Mouse (Mus musculus) embryo, embryonic 10 days (tissue): ENCODE measurements at regions not wholly inside any gene's neighbourhood (a gene's known extent, or its start where the extent isn't known, plus 50 kb on each side); places are given as distances from the start of the nearest gene placed in this dataset.

ENCODE experiments used
- DNase-seq: peaks from one replicate; pipeline ENCODE4 v3.0.0-alpha.2; 2015; ENCODE audit warnings: low spot score

DNA sequence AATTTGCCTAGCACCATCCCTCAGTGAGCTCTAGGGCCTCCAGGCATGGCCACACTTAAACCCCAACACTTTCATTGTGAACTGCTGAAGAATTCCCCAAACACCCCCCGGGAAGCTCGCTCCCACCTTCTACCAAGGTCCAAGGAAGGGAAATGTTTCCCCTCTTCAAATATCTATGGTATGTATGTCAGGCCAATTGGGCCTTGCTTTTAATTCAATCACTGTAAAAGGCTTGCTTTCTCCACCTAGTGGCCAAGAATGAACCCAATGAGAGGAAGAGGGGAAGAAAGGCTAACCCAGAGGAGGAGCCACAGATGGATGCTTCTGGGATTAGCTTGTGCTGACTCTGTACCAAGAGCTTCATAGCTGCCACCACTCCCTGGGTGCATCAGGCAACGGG lies 336.3 kb upstream of the Tgfbr2 start:
- DNase-seq = peak; percentile 58

DNA sequence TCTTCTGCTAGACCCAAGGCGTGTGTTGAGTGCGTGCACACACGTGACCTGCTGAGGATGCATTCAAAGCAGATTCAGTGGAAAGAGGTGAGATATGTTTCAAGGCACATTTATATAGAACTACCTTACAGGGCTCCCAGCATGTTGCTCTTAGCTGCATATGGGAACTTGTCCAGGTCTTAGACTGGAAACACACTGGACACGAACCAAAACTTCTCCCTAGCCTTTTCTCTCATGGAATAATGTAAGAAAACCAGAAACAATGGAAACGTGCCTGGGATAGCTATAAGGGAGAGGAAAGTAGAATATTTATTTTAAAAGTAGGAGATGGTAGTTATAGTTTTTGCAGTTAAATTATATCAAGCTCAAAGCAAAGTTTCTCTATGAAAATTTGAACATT lies 332.6 kb upstream of the Tgfbr2 start:
- no peak for DNase-seq

DNA sequence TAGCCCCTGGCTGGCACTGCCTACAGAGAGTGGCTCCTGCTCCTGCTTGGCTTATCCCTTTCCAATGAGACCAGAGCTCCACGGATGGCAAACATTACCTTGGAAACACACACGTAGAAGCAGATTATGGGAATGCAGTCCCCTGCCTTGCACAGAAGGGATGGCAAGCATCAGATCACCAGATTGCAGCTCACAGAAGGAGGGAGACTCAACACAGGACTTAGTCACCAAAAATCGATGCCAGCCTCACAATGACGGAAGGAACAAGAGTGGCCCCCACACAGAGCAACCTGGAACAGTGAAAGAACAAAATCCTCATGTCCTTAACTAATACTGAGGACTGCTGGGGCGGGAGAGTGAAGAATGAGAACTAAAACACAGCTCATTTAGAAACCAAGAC lies 327.7 kb upstream of the Tgfbr2 start:
- DNase-seq = no peak

DNA sequence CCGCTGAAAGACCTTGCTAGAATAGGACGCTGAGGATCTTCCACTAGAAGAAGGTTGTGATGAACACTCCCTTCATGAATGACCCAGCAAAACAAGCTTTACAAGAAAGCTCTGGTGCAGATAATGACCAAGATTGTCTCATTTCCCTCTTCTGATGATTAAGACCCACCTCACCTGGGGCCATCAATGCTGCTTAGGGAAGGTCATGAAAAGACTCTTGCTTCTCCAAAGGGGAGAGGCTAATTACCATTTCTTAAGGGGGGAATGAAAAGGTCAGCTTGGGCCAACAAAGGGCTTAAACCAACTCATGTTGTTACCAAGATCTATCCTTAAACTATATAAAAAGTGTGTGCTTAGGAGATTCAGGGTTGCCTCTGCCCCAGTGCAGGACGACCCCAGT lies 325.8 kb upstream of the Tgfbr2 start:
- DNase-seq = no peak

DNA sequence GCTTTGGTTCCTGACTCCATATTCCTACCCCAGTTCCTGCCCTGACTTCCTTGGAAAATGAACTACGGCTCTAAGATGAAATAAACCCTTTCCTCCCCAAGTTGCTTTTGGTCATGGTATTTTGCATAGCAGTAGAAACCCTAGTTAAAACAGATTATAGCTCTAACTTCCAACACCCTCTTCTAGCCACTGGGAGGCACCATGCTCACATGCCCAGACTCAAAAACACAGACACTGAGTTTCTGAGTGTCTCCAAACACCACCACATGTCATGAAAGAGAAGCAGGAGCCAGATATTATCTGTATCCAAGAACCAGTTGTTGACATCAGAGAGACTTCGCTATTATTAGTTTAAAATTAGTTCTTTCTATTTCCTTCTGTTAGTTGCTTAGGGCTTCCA lies 316.1 kb upstream of the Tgfbr2 start:
- DNase-seq = no peak

DNA sequence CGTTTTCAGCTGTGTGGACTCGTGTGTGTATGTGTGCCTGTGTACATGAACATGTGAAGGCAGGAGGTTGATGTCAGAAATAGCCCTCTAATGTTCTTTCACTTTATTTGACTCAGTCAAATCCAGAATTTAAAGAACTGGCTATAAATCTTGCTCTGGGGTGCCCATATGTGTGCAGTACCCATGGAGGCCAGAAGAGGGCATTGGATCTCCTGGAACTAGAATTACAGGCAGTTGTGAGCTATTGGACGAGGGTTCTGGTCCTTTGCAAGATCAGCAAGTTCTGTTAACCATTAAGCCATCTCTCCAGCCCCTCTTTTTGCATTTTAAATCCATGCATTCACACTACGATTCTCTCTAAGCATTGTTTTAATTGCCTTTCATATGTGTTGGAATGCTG lies 314.6 kb upstream of the Tgfbr2 start:
- DNase-seq = peak; percentile 34

DNA sequence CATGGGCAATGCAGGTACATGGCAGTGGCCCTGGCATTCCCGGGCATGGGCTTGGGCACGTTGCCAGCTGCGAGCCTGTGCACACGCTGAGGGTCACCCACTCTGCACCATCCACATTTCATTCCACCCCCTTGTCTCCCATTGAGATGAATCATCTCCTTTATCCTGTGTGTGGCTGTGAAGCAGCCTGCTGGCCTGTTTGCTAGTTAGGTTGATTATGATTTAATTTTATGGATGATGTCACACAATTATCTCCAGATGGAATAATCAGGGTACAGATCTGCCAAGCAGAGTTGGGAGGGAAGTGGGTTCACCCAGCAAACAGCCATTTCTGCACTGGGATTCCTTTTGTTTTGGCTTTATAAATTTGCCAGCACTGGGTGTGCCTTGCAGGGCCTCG lies 314.1 kb upstream of the Tgfbr2 start:
- no peak for DNase-seq

DNA sequence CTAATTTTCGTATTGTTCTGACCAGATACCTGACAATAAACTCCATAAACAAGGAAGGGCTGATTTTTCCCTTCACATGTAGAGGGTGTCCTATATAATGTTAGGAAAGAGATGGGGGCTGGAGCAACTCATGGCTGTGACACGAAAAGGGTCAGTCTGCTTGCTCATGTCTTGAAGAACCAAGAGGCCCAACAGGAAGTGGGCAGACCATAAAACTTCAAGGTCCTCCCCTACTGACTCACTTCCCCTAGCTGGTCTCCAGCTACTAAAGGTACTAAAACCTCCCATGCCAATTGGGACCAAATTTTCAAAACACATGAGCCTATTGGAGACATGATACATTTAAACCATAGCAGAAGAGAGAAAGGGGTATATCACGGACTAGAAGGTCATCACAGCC lies 302.1 kb upstream of the Tgfbr2 start:
- DNase-seq = no peak

DNA sequence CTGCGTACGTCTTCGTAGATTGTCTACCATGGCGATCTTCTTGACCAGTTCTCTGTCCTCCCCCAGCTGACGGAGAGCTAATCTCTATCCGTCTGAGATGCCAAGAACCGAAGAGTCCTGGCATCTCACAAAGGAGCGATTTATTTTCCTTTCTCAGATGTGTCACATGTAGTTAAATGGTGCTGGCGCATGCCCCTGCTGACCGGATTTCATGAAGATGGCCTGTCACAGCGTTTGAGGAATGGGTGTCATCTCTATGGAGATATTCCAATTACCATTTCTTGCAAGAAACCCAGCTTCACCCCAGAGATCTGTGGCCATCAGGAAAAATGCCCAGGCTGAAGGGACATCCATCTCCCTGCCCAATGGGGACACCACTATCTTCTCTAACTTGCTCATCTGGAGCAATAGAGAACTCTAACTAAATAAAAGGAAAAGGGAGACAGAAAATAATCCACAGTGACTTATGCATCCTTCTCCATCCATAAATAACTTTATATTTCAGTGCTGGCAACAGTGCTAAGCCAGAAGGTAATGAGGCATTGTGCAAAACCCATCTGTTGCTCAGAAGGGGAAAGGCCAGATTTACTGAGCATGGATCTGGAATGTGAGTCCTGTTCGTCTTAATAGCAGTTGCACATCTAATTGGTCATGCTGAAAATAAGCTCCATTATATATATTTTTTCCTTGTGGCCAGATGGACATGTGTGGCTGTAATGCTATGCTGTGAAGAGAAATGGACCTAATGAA lies 300.2 kb upstream of the Tgfbr2 start:
- DNase-seq = no peak

DNA sequence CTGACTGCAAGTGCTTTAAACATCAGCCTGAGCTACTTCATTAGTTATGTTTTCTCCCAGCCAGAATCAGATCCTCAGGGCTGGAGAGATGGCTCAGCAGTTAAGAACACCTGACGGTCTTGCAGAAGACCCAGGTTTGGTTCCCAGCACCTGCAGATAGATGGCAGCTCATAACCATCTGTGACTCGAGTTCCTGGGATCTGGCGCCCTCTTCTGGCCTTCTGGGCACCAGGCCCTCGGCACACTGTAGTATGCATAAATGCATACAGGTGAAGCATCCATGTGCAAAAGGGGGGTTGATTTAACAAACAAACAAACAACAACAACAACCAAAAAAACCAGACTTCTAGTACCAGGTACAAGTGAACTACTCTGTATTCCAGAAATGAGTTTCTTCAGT lies 297.7 kb upstream of the Tgfbr2 start:
- DNase-seq = no peak

DNA sequence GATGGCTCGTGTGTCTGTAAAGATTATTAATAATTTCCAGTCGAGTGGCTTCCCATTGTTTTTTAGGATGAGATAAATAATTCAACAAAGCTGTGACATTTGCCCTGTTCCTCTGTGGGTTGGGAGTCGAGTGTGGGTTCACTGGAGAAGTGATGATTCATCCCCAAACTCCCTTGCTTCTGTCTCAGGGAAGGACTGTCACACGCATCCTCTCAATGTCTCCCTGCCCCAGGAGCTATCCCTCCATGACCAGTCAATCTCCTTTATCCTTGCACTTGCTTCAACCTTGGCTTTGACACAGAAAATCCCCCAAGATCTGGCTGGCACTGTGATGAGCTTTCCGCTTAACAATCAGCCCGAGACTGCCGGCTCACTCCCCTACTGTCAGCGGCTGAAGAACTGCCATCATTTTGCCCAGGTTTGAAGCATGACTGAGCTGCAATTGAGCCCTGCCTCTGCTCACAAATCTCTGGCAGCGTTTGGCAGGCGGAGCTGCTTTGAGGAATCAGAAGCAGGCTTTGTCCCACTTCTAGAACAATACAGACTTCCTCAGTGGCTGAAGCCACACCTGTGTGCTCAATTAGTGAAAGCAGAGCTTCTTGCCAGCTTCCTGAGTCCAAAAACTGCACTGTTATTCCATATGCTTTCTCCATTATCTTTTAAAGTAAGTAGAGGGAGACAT lies 293.6 kb upstream of the Tgfbr2 start:
- DNase-seq = peak; percentile 10

DNA sequence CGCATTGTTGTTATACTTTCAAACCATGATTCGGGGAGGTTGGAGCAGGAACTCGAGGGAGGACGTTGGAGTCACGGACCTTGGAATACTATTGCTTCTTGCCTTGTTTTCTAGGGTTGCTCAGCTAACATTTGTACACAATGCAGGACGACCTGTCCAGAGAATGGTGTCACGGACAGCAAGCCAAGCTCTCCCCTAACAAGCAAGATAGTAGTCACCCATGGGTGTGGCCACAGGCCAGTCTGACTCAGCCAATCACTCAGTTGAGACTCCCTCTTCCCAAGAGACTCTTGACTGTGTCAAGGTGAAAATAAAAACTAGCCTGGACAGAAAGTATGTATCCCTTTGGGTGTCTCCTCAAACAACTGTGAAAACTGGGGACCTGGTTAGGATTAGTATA lies 291.2 kb upstream of the Tgfbr2 start:
- DNase-seq = no peak

DNA sequence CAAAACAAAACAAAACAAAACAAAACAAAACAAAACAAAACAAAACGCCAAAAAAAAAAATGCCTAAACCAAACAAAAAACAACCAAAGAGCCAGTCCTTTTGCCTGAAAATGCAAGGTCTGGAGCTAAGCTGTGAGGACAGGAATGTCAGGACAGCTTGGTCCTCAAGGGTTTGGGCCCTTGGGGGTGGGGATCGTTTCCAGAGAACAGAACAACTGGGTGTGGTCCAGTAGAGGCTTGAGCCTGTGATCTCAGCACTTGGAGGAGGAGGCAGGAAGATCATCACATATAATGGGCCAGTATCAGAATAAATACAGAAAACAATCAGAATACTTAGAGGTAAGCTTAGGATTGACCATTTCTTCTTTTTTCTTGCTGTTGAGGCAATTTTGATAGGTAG lies 289.5 kb upstream of the Tgfbr2 start:
- no peak for DNase-seq

DNA sequence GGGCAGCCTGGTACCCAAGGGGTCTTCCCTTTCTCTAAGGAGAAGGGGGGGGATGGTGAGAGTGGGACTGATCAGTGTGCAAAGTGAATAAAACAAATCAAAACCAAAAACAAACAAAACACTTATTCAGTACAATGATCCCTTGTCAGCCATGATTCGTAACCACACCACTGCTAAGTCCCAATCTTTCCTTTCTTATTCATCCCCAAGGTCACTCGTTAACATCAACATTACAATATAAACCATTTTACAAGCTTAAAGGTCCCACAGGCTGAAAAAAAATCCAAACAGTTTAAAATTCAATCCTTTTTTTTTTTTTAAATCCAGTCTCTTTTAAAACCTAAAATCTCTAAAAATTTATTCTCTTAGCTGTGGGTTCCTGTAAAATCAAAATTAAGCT lies 287.1 kb upstream of the Tgfbr2 start:
- no peak for DNase-seq

DNA sequence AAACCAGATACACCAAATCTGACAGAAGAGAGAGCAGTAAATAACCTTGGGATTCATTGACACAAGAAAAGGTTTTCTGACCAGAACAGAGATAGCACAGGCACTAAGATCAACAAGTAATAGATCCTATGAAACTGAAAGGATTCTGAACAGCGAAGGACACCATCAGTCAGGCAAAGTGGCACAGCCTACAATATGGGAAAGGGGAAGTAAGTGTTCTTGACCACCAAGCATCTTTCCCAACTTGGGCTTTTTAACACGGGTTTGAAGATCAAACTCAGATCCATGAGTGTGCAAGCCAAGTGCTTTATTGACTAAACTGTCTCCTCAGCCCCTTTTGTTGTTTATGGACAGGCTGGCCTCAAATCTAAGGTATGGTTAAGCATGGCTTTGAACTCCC lies 284.9 kb upstream of the Tgfbr2 start:
- no peak for DNase-seq

DNA sequence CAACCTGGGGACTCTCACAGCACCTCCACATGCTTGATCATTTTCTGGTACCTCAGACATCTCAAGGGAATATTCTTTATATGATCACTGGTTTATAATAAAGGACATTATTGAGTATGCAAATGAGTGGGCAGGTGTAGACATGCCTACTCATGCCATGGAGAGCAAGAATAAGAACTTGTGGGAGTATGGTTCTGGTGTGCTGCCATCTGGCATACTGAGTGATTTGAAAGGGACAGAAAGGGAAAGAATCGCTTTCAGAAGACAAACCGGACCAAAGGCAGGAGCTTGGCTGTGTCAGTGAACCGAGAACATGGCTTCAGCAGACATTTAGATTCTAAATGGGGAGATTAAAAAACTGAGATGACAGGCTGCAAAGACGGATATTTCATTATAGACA lies 276.9 kb upstream of the Tgfbr2 start:
- no peak for DNase-seq

DNA sequence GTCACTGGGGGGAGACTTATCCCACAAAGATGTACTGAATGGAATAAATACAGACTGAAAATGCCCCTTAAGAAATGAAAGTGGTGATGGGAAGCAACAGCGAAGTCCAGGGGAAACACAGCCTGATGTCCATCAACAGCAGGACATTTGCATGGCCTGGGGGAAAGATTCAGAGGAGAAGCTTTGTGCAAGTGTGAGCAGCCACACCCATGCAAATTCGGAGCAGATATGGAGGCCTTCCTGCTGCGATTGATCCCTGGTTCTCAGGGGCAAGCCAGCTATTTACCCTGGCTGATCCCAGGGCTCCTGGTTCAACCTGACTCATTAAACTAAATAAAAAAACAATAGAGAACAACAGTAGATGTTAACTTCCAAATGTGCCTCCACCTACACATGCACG lies 275.7 kb upstream of the Tgfbr2 start:
- DNase-seq = no peak

DNA sequence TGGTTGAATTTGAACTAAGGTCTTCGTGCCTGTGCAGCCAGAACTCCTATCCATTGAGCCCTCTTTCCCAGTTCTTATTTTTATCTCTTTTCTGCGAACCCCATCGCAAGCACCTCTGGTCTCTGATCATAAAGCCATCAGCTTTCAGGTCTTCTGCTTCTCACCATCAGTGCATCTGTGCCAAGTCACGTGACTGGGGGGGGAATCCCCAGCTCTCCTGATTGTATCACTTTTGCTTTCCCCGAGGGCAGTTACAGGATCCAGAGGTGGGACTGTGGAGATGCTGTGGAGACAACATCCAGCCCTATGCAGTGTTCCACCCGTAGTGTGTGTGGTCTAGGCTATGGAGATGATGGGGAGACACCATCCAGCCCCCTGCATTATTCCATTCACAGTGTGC lies 272.6 kb upstream of the Tgfbr2 start:
- no peak for DNase-seq

DNA sequence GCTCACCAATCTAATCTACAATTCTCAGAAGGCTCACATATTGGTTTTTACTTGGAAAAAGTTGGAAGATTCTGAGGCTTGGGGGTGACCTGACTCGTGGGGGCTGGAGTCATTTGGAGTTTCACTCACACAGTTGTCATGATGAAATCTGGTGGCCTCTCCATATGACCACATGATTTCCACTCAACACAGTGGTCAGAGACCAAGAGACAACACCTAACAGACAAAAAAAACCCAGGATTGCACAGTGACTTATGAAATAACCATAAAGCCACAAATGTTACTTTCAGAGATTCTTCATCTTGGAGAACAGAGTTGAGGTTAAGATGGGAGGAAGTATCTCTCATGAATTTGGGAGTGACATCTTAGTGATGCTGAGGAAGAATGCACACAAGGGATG lies 263.4 kb upstream of the Tgfbr2 start:
- DNase-seq = no peak

DNA sequence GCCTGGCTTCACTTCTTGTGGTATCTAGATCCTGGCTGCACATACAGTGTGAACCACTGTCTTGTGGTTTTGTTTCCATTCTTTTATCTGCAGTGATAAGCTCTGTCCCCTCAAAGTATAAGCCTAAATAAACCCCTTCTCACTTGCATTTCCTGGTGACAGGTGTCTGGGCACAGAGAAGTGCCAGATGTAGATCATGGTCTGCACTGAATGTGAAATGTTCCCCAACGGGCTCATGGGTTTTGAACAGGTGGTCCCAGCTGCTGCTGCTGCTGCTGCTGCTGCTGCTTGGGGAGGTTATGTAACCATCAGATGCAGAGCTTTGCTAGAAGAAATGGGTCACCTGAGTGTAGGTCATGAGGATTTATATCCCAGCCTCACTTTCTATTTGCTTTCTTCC lies 259.3 kb upstream of the Tgfbr2 start:
- no peak for DNase-seq

DNA sequence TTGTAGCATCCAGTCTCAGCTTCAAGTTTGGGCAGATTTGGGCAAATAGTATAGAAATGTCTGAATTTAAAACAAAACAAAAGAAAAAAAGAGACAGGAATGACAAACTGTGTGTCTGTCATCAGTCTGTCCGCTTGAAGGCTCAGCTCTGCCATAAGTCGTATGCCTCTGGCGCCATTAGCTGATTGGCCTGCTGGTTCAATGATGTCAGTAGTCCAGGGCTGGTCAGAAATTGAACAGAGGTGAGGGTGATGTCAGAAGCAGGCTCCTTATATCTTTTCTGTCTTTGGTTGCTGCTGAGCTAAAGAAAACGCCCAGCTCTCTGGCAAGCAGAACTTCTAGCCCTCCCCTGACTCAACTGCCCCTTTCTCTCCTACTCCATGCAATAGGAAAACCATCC lies 253.9 kb upstream of the Tgfbr2 start:
- DNase-seq = no peak

DNA sequence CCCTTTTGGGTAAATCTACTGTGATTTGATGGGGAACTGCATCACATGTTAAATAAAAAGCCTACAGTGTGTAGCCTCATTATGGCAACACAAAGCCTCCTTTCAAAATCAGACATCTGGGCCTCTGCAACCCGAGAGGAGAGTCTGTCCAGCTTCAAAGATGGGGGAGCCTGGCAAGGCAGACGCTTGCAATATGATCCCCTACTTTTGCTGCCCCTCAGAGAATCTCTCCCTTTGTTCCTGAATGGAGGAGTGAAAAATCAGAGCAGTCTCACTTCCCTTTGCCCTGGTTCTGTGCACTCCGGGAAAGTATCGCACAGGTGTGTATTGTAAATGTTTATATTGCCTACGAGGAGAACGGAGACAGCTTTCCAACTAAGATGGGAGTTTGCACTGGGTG lies 253.3 kb upstream of the Tgfbr2 start:
- peak; percentile 43 for DNase-seq

DNA sequence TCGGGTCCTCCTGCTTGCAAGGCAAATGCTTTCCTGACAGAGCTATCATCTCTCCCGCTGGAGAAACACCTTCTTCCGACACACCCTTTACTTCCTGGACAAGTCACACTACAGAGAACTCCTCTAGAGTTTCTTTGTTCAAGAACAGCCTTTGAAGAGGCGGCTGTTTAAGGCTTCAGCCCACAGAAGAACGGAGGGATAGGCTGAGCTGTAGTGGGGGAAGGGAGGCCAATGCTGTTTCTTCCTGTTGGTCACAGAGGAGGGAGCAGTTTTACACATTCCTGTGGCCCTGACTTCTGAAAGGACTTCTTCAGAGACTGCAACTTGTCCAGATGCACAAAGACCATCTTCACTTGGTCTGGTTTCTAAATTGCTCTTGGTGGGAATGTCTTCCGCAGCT lies 252.1 kb upstream of the Tgfbr2 start:
- peak; percentile 29 for DNase-seq
